Comparison of ENCODE assay signal across 9 mouse cellular contexts in genomic region chr14:54574253-54574652, GRCm38 (mm10). TPM values are rescaled to one million over a fixed set of nuclear protein-coding genes. Genes with fewer than 3 reads are reported as not detected.
A peak's percentile ranks its signal among the peaks of the same experiment; 100 is the strongest.
DNase-seq lines count a peak whose midpoint lies in the region; ATAC-seq lines count a peak whose summit lies in the region.
"Had no signal": no experiment of that assay in that cellular context is flagged by ENCODE, and none has a peak within 500 bp of the region (broad histone marks: within the 10 kb centered on the region; RNA-seq: fewer than 3 reads in every experiment).

No protein-coding gene starts in this region.

- peak overlapping the region; percentile 91 for H3K4me2 ChIP-seq in heart, embryonic 12.5 days
- H3K4me2 ChIP-seq in embryonic facial prominence, embryonic 12.5 days (replicated peaks) = peak overlapping the region; percentile 66
- peak overlapping the region; percentile 92 for H3K4me2 ChIP-seq in intestine, embryonic 15.5 days (replicated peaks)
- H3K4me2 ChIP-seq in midbrain, embryonic 14.5 days (ENCODE audit: low read length) = peak overlapping the region; percentile 64

- intact Hi-C loops in heart, postnatal 36 days (cut with DNase I) = no loop called here

- H3K36me3 ChIP-seq in heart, embryonic 12.5 days = peaks cover 32% of the 10 kb centered on the region
- H3K36me3 ChIP-seq in embryonic facial prominence, embryonic 12.5 days = peaks cover 42% of the 10 kb centered on the region
- H3K36me3 ChIP-seq in intestine, embryonic 15.5 days = peaks cover 14% of the 10 kb centered on the region
- peaks cover 3% of the 10 kb centered on the region; the same call in 1 of the 2 replicates for H3K36me3 ChIP-seq in midbrain, embryonic 14.5 days (ENCODE audit: control insufficient read depth, insufficient read depth, low read length)

- no peak for DNase-seq in heart, postnatal 36 days
- DNase-seq in midbrain, embryonic 14.5 days = no peak
- no peak for DNase-seq in ovary, postnatal 14 days (ENCODE audit: low spot score)
- no peak for DNase-seq in left cerebral cortex, adult 11 months (ENCODE audit: low spot score)
- no peak for DNase-seq in thymus, postnatal 0 days (ENCODE audit: low spot score)

- H3K27me3 ChIP-seq in heart, embryonic 12.5 days (replicated peaks) = no peaks in the 10 kb centered on the region
- no peaks in the 10 kb centered on the region for H3K27me3 ChIP-seq in embryonic facial prominence, embryonic 12.5 days
- no peaks in the 10 kb centered on the region for H3K27me3 ChIP-seq in intestine, embryonic 15.5 days (replicated peaks)
- H3K27me3 ChIP-seq in midbrain, embryonic 14.5 days (ENCODE audit: control insufficient read depth, insufficient read depth, low read length) = peaks cover 23% of the 10 kb centered on the region
- H3K27me3 ChIP-seq: Patski had no signal

- peak overlapping the region; percentile 91 for H3K4me3 ChIP-seq in heart, embryonic 12.5 days
- peak overlapping the region; percentile 95 for H3K4me3 ChIP-seq in embryonic facial prominence, embryonic 12.5 days
- H3K4me3 ChIP-seq in intestine, embryonic 15.5 days (replicated peaks) = peak overlapping the region; percentile 89
- H3K4me3 ChIP-seq in midbrain, embryonic 14.5 days (replicated peaks; ENCODE audit: low read depth, low read length) = peak overlapping the region; percentile 51; the same call in 1 of the 2 replicates

- H3K9me3 ChIP-seq in heart, embryonic 12.5 days (replicated peaks) = no peaks in the 10 kb centered on the region
- H3K9me3 ChIP-seq in embryonic facial prominence, embryonic 12.5 days = no peaks in the 10 kb centered on the region
- H3K9me3 ChIP-seq in intestine, embryonic 15.5 days = no peaks in the 10 kb centered on the region
- H3K9me3 ChIP-seq in midbrain, embryonic 14.5 days (ENCODE audit: control insufficient read depth, low read length) = no peaks in the 10 kb centered on the region

- peak overlapping the region; percentile 94 for H3K27ac ChIP-seq in heart, embryonic 12.5 days (ENCODE audit: poor library complexity, severe bottlenecking)
- peak overlapping the region; percentile 69 for H3K27ac ChIP-seq in embryonic facial prominence, embryonic 12.5 days
- peak overlapping the region; percentile 59 for H3K27ac ChIP-seq in intestine, embryonic 15.5 days
- no peak overlapping the region for H3K27ac ChIP-seq in midbrain, embryonic 14.5 days (replicated peaks; ENCODE audit: low read depth, low read length)

- no peak for ATAC-seq in heart, embryonic 12.5 days (ENCODE audit: insufficient number of reproducible peaks, low FRiP score)
- peak; percentile 13; the same call in 1 of the 2 replicates for ATAC-seq in embryonic facial prominence, embryonic 12.5 days (ENCODE audit: insufficient number of reproducible peaks, insufficient read depth, low FRiP score, low TSS enrichment)
- no peak for ATAC-seq in intestine, embryonic 15.5 days
- no peak for ATAC-seq in midbrain, embryonic 14.5 days (ENCODE audit: low FRiP score, low TSS enrichment)
- ATAC-seq: Patski had no signal

- H3K9ac ChIP-seq in heart, embryonic 12.5 days = peak overlapping the region; percentile 98
- H3K9ac ChIP-seq in embryonic facial prominence, embryonic 12.5 days = peak overlapping the region; percentile 99
- peak overlapping the region; percentile 47 for H3K9ac ChIP-seq in intestine, embryonic 15.5 days
- H3K9ac ChIP-seq in midbrain, embryonic 14.5 days (replicated peaks; ENCODE audit: low read length) = peak overlapping the region; percentile 13; the same call in 1 of the 2 replicates

- WGBS in heart, embryonic 12.5 days = 15% methylated on average over 4 of the region's 4 CpGs
- whole genome bisulfite sequencing in embryonic facial prominence, embryonic 12.5 days = 10% methylated on average over 4 of the region's 4 CpGs
- WGBS in intestine, embryonic 15.5 days = 24% methylated on average over 4 of the region's 4 CpGs
- WGBS in midbrain, embryonic 14.5 days = 7% methylated on average over 4 of the region's 4 CpGs

- H3K4me1 ChIP-seq in heart, embryonic 12.5 days (replicated peaks) = peaks cover 65% of the 10 kb centered on the region
- H3K4me1 ChIP-seq in embryonic facial prominence, embryonic 12.5 days = peaks cover 43% of the 10 kb centered on the region
- peaks cover 47% of the 10 kb centered on the region for H3K4me1 ChIP-seq in intestine, embryonic 15.5 days (replicated peaks)
- peaks cover 32% of the 10 kb centered on the region for H3K4me1 ChIP-seq in midbrain, embryonic 14.5 days (ENCODE audit: control insufficient read depth, insufficient read depth, low read length)

RNA-seq across cellular contexts. Expression of gene Ajuba, which starts 3.1 kb away (rescaled TPM):
- 39.5 and 40.7 TPM in 2 replicates for polyA plus RNA-seq in heart, embryonic 12.5 days (2016; fragmentation: Nextera tagmentation; extraction: Ambion mirVana)
- 1 to 10 TPM; 6.1 to 6.4 TPM for total RNA-seq in heart, postnatal 36 days (2021)
- 67.8 and 69.0 TPM in 2 replicates for polyA plus RNA-seq in embryonic facial prominence, embryonic 12.5 days (2016; fragmentation: Nextera tagmentation; extraction: Ambion mirVana)
- 18.2 and 19.0 TPM in 2 replicates for polyA plus RNA-seq in intestine, embryonic 15.5 days (2015; fragmentation: Nextera tagmentation; extraction: Ambion mirVana)
- polyA plus RNA-seq in midbrain, embryonic 14.5 days (2014; fragmentation: Nextera tagmentation; extraction: Ambion mirVana) = 3.6 and 4.8 TPM in 2 replicates
- 11.9 and 14.9 TPM in 2 replicates for polyA plus RNA-seq in thymus, postnatal 0 days (2015; fragmentation: Nextera tagmentation; extraction: Ambion mirVana)

RNA-seq across cellular contexts. Expression of gene Haus4, which starts 19.8 kb away (rescaled TPM):
- 38.0 and 46.3 TPM in 2 replicates for polyA plus RNA-seq in heart, embryonic 12.5 days (2016; fragmentation: Nextera tagmentation; extraction: Ambion mirVana)
- 1 to 10 TPM; 3.2 to 4.1 TPM for total RNA-seq in heart, postnatal 36 days (2021)
- polyA plus RNA-seq in embryonic facial prominence, embryonic 12.5 days (2016; fragmentation: Nextera tagmentation; extraction: Ambion mirVana) = 50.5 and 52.3 TPM in 2 replicates
- 53.9 and 57.2 TPM in 2 replicates for polyA plus RNA-seq in intestine, embryonic 15.5 days (2015; fragmentation: Nextera tagmentation; extraction: Ambion mirVana)
- polyA plus RNA-seq in midbrain, embryonic 14.5 days (2014; fragmentation: Nextera tagmentation; extraction: Ambion mirVana) = 13.3 and 14.7 TPM in 2 replicates
- polyA plus RNA-seq in thymus, postnatal 0 days (2015; fragmentation: Nextera tagmentation; extraction: Ambion mirVana) = 111 and 113 TPM in 2 replicates

RNA-seq across cellular contexts. Expression of gene 4931414P19Rik, which starts 31.5 kb away (rescaled TPM):
- 6.4 and 6.8 TPM in 2 replicates for polyA plus RNA-seq in heart, embryonic 12.5 days (2016; fragmentation: Nextera tagmentation; extraction: Ambion mirVana)
- 1 to 10 TPM; 4.0 to 5.9 TPM for total RNA-seq in heart, postnatal 36 days (2021)
- polyA plus RNA-seq in embryonic facial prominence, embryonic 12.5 days (2016; fragmentation: Nextera tagmentation; extraction: Ambion mirVana) = 9.0 and 10.1 TPM in 2 replicates
- 6.0 and 8.2 TPM in 2 replicates for polyA plus RNA-seq in intestine, embryonic 15.5 days (2015; fragmentation: Nextera tagmentation; extraction: Ambion mirVana)
- 5.4 and 6.1 TPM in 2 replicates for polyA plus RNA-seq in midbrain, embryonic 14.5 days (2014; fragmentation: Nextera tagmentation; extraction: Ambion mirVana)
- 4.7 and 5.0 TPM in 2 replicates for polyA plus RNA-seq in thymus, postnatal 0 days (2015; fragmentation: Nextera tagmentation; extraction: Ambion mirVana)

RNA-seq across cellular contexts. Expression of gene Psmb5, which starts 43.6 kb away (rescaled TPM):
- polyA plus RNA-seq in heart, embryonic 12.5 days (2016; fragmentation: Nextera tagmentation; extraction: Ambion mirVana) = 300 and 308 TPM in 2 replicates
- 100 to 1,000 TPM; 185 to 191 TPM for total RNA-seq in heart, postnatal 36 days (2021)
- 381 and 403 TPM in 2 replicates for polyA plus RNA-seq in embryonic facial prominence, embryonic 12.5 days (2016; fragmentation: Nextera tagmentation; extraction: Ambion mirVana)
- 360 and 408 TPM in 2 replicates for polyA plus RNA-seq in intestine, embryonic 15.5 days (2015; fragmentation: Nextera tagmentation; extraction: Ambion mirVana)
- polyA plus RNA-seq in midbrain, embryonic 14.5 days (2014; fragmentation: Nextera tagmentation; extraction: Ambion mirVana) = 409 and 454 TPM in 2 replicates
- 387 and 424 TPM in 2 replicates for polyA plus RNA-seq in thymus, postnatal 0 days (2015; fragmentation: Nextera tagmentation; extraction: Ambion mirVana)

RNA-seq across cellular contexts. Expression of gene Psmb11, which starts 47.0 kb away (rescaled TPM):
- polyA plus RNA-seq in heart, embryonic 12.5 days (2016; fragmentation: Nextera tagmentation; extraction: Ambion mirVana) = not detected in 2 replicates
- total RNA-seq in heart, postnatal 36 days (2021) = not detected
- 0.05 and 0.10 TPM in 2 replicates for polyA plus RNA-seq in embryonic facial prominence, embryonic 12.5 days (2016; fragmentation: Nextera tagmentation; extraction: Ambion mirVana)
- polyA plus RNA-seq in intestine, embryonic 15.5 days (2015; fragmentation: Nextera tagmentation; extraction: Ambion mirVana) = not detected in 2 replicates
- 0.18 TPM in 1 of 2 replicates, not detected in the other for polyA plus RNA-seq in midbrain, embryonic 14.5 days (2014; fragmentation: Nextera tagmentation; extraction: Ambion mirVana)
- 82.4 and 117 TPM in 2 replicates for polyA plus RNA-seq in thymus, postnatal 0 days (2015; fragmentation: Nextera tagmentation; extraction: Ambion mirVana)

Comparison
In these comparisons a context has a peak if more than half of its experiments do, and no peak if none do; other contexts are left out.
1. H3K9ac ChIP-seq: peak in every context shown above with its lines; median percentile 99 in embryonic facial prominence, embryonic 12.5 days; 98 in heart, embryonic 12.5 days; 47 in intestine, embryonic 15.5 days; 13 in midbrain, embryonic 14.5 days.